Mouse (Mus musculus) gastrocnemius, adult 2 months (tissue): ENCODE data around the gene Olfr818. TPM values are rescaled to one million over a fixed set of nuclear protein-coding genes. Genes with fewer than 3 reads are reported as not detected.
"Not testable (repeated sequence)": the region's sequence is repeated elsewhere in the genome, so short reads cannot be mapped to it uniquely, and the experiment has no call there.

Experiments
- DNase-seq: peaks from one replicate; pipeline ENCODE4 v3.0.0; 2022
- H3K27ac ChIP-seq: fragments of 200-600 bp; 2 replicates; pipeline ENCODE4 v1.8.1; 2022; ENCODE audit warnings: mild to moderate bottlenecking
- H3K4me3 ChIP-seq: fragments of 200-600 bp; 2 replicates; pipeline ENCODE4 v1.8.1; 2022; ENCODE audit warnings: mild to moderate bottlenecking, moderate library complexity
- CTCF ChIP-seq: fragments of 200-600 bp; IDR thresholded peaks from 2 replicates; pipeline ENCODE4 v1.8.1; 2022; ENCODE audit warnings: antibody characterized with exemption, mild to moderate bottlenecking, moderate library complexity
- intact Hi-C: fragments of 180-260 bp; cut with DNase I; formaldehyde crosslinking; loops from one replicate; pipeline ENCODE4 v1.15.1; 2025
- long read RNA-seq, 2 experiments: library from polyadenylated mRNA; stranded (forward); transcript quantifications; one replicate each; pipeline ENCODE4 v2.0.0; 2021
- total RNA-seq, 2 experiments: library from RNA; stranded (reverse); gene quantifications; 2 replicates each; pipeline ENCODE4 v1.2.3; 2021

Olfr818 gene
- not detected for total RNA-seq
- long read RNA-seq, experiment 1, result 0 reads
- long read RNA-seq, experiment 2, result 0 reads

DNA sequence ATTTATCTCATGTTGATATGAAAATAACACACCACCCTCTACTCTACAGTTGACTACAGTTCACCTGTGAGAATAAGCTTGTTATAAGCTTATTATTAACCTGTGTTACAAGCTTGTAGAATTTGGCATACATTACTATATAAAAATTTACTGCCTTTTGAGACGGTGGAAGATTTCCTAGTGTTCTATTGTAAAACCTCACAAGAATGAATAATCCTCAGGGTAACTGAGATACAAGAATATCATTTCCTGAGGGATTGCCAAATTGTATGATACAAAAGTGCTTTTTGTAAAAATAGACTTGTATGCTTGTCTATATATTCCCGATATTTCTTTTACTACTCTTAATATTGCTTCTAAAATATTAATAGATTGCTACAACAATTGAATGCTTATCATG, at the start of gene Olfr818:
Gene Olfr818 (minus strand): TSS at position 101 of the 400 bp plus-strand sequence.
- H3K4me3 ChIP-seq, result no peak within 1 kb of the TSS
- no peak within 1 kb of the TSS for H3K27ac ChIP-seq
- intact Hi-C loops, result no loop called here
- no peak for TF ChIP-seq CTCF
- DNase-seq, result no peak

DNA sequence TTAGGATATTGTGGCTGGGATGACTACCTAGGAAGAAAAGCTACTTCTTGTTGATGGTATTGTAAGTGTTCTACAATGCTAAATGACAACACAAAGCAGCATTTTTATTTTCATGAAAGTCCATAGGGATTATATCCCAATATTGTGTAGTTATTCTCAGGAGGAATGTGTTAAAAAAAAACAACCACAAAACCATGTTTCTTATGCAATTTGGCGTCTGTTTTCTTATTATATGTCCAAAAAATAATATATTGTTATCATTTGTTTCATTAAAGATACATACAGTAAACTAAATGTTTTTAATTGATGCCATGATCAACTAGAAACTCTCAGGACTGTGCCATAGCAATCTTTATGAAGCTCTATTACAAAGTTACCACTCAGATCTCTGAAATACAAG, 36.1 kb upstream of the Olfr818 start, which contains the start of gene Gm10310:
Gene Gm10310 (minus strand): TSS at position 101 of the 400 bp plus-strand sequence.
- intact Hi-C loops, H3K27ac ChIP-seq, H3K4me3 ChIP-seq, DNase-seq: not testable (repeated sequence)

GRCm38 (mm10) chr10:129981867-129982266, 33.0 kb upstream of the Olfr818 start:
- H3K4me3 ChIP-seq, H3K27ac ChIP-seq, DNase-seq, intact Hi-C loops: not testable (repeated sequence)

GRCm38 (mm10) chr10:129976040-129976439, 27.1 kb upstream of the Olfr818 start, which contains the start of gene Olfr247:
Gene Olfr247 (minus strand): TSS chr10:129976140.
- H3K27ac ChIP-seq, H3K4me3 ChIP-seq, DNase-seq, intact Hi-C loops: not testable (repeated sequence)

DNA sequence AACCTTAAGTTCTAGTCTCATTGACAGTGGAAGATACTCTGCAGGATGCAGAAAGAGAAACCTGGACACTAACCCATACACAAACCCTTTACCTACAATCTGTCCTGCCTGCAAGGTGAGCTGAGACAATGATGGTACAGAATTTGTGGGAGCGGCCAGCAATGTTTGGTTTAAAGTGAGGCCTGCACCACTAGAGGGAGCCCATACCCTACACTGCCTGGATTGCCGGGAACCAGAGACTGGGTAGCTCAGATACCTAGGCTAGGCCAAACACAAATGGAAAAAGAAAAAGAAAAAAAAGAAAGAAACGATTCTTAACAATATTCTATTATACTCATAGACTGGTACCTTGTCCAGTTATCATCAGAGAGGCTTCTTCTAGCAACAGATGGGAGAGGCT, 24.1 kb upstream of the Olfr818 start:
- intact Hi-C loops, H3K27ac ChIP-seq, H3K4me3 ChIP-seq, DNase-seq: not testable (repeated sequence)

DNA sequence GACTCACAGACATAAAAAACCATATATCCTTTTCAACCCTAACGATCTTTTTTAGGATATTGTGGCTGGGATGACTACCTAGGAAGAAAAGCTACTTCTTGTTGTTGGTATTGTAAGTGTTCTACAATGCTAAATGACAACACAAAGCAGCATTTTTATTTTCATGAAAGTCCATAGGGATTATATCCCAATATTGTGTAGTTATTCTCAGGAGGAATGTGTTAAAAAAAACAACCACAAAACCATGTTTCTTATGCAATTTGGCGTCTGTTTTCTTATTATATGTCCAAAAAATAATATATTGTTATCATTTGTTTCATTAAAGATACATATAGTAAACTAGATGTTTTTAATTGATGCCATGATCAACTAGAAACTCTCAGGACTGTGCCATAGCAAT, 18.3 kb upstream of the Olfr818 start, which contains the start of gene Olfr819:
Gene Olfr819 (minus strand): TSS at position 101 of the 400 bp plus-strand sequence.
- DNase-seq, H3K4me3 ChIP-seq, intact Hi-C loops, H3K27ac ChIP-seq: not testable (repeated sequence)

GRCm38 (mm10) chr10:129966232-129966631, 17.3 kb upstream of the Olfr818 start:
- intact Hi-C loops, H3K27ac ChIP-seq, H3K4me3 ChIP-seq, DNase-seq: not testable (repeated sequence)

- Histone ChIP-seq H3K27ac (no peak within 1 kb of the TSS), H3K4me3 (no peak within 1 kb of the TSS)
- no peak for TF ChIP-seq CTCF
- no peak for DNase-seq
- intact Hi-C loops, result no loop called here
Measured at GRCm38 (mm10) chr10:129915497-129915896, 33.4 kb downstream of the Olfr818 start, which contains the start of gene Olfr816. Gene Olfr816 (minus strand): TSS chr10:129915597.

DNA sequence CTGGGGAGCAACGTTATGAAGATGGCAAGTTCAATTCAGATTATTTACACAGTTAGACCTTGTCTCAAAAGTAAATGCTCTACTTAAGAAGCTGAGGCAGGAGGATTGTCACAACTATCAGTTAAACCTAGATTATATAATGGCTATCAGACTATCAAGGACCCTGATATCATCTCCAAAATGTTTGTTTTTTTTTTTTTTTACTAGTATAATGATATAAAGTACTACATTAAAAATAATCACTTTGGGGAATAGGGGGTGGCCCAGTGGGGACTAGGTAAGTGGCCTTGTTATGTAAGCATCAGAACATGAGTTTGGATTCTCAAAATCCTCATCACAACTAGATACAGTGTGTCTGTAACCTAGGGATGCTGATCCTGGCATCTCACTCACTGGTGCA, 43.1 kb downstream of the Olfr818 start, which contains the start of gene Olfr815:
Gene Olfr815 (minus strand): TSS at position 101 of the 400 bp plus-strand sequence.
- DNase-seq, H3K27ac ChIP-seq, intact Hi-C loops, H3K4me3 ChIP-seq: not testable (repeated sequence)

Other genes starting within 250 kb of the Olfr818 start
- gene Olfr804, start 245.9 kb downstream of the Olfr818 start, total RNA-seq, result not detected
- not detected for gene Olfr805, start 219.7 kb downstream of the Olfr818 start, total RNA-seq
- gene Olfr806, start 207.2 kb downstream of the Olfr818 start, total RNA-seq, result not detected
- not detected for gene Olfr807, start 191.3 kb downstream of the Olfr818 start, total RNA-seq
- not detected for gene Olfr808, start 183.6 kb downstream of the Olfr818 start, total RNA-seq
- gene Olfr809, start 174.5 kb downstream of the Olfr818 start, total RNA-seq, result not detected
- not detected for gene Olfr810, start 154.2 kb downstream of the Olfr818 start, total RNA-seq
- gene Olfr811, start 144.7 kb downstream of the Olfr818 start, total RNA-seq, result not detected
- not detected for gene Olfr812, start 103.0 kb downstream of the Olfr818 start, total RNA-seq
- gene Olfr813, start 93.7 kb downstream of the Olfr818 start, total RNA-seq, result not detected
- gene Olfr814, start 69.2 kb downstream of the Olfr818 start, total RNA-seq, result not detected
- not detected for gene Olfr815, start 43.2 kb downstream of the Olfr818 start, total RNA-seq
- gene Olfr816, start 33.5 kb downstream of the Olfr818 start, total RNA-seq, result not detected
- gene Olfr819, start 18.2 kb upstream of the Olfr818 start, total RNA-seq, result not detected
- not detected for gene Olfr247, start 27.0 kb upstream of the Olfr818 start, total RNA-seq
- gene Gm10310, start 36.0 kb upstream of the Olfr818 start, total RNA-seq, result not detected
- gene Olfr820, start 63.5 kb upstream of the Olfr818 start, total RNA-seq, result not detected
- gene Olfr821, start 81.2 kb upstream of the Olfr818 start, total RNA-seq, result not detected
- gene Olfr822, start 122.1 kb upstream of the Olfr818 start, total RNA-seq, result not detected
- gene Olfr823, start 166.3 kb upstream of the Olfr818 start, total RNA-seq, result not detected
- not detected for gene Olfr824, start 180.9 kb upstream of the Olfr818 start, total RNA-seq
- gene Olfr825, start 217.7 kb upstream of the Olfr818 start, total RNA-seq, result not detected
- gene Olfr826, start 235.1 kb upstream of the Olfr818 start, total RNA-seq, result not detected